In genomic region chr11:80759023-80759422, GRCm38 (mm10) we compare ENCODE assay signal across 24 mouse cellular contexts. TPM values are rescaled to one million over a fixed set of nuclear protein-coding genes. Genes with fewer than 3 reads are reported as not detected.
A peak's percentile ranks its signal among the peaks of the same experiment; 100 is the strongest.
DNase-seq lines count a peak whose midpoint lies in the region; ATAC-seq and TF ChIP-seq lines count a peak whose summit lies in the region.
"Had no signal": no experiment of that assay in that cellular context is flagged by ENCODE, and none has a peak within 500 bp of the region (broad histone marks: within the 10 kb centered on the region; RNA-seq: fewer than 3 reads in every experiment).

No protein-coding gene starts in this region.

- H3K9me3 ChIP-seq in lung, postnatal 0 days (ENCODE audit: low read length) = no peaks in the 10 kb centered on the region
- no peaks in the 10 kb centered on the region for H3K9me3 ChIP-seq in midbrain, embryonic 16.5 days (replicated peaks; ENCODE audit: control insufficient read depth, low read length, poor library complexity, severe bottlenecking)
- H3K9me3 ChIP-seq: embryonic facial prominence, embryonic 13.5 days; embryonic facial prominence, embryonic 15.5 days; forebrain, embryonic 10.5 days; forebrain, embryonic 12.5 days had no signal

- in situ Hi-C loops in Patski (cut with MboI; ENCODE audit: low pct_unique_long_range_greater_than_20kb) = no loop called here

- H3K4me2 ChIP-seq in lung, postnatal 0 days (replicated peaks; ENCODE audit: low read depth, low read length) = no peak overlapping the region
- H3K4me2 ChIP-seq in midbrain, embryonic 16.5 days (ENCODE audit: low read length) = no peak overlapping the region
- H3K4me2 ChIP-seq: embryonic facial prominence, embryonic 13.5 days; embryonic facial prominence, embryonic 15.5 days; forebrain, embryonic 12.5 days had no signal

- peak; percentile 50 for DNase-seq in heart, adult 11 months
- no peak for DNase-seq in heart, postnatal 10 days
- peak; percentile 62 for DNase-seq in lung, postnatal 0 days (ENCODE audit: low spot score)
- DNase-seq in lung, postnatal 10 days = no peak
- DNase-seq in 3T3-L1 (ENCODE audit: low read depth, low spot score) (peak; percentile 45), Patski (ENCODE audit: low read depth, low spot score) (no peak)
- DNase-seq: adrenal gland, adult 2 months; adrenal gland, postnatal 10 days; adrenal gland, postnatal 25 days; cerebellum, adult 11 months; cerebellum, adult 18-20 months; cerebellum, adult 8-10 months; cerebellum, adult 9-11 months; cerebellum, postnatal 14 days; cerebellum, postnatal 36 days; embryo, embryonic 11 days had no signal

- no peak for ATAC-seq in lung, postnatal 0 days
- ATAC-seq in Patski = peak; percentile 65
- ATAC-seq in midbrain, embryonic 16.5 days = no peak
- ATAC-seq: forebrain, embryonic 14.5 days; forebrain, embryonic 16.5 days had no signal

- no peak for TF ChIP-seq CTCF in lung, postnatal 0 days (IDR thresholded peaks at IDR 0.05)
- no peak for TF ChIP-seq CTCF in Patski (IDR thresholded peaks at IDR 0.05)

- peak overlapping the region; percentile 38 for H3K27ac ChIP-seq in lung, postnatal 0 days (ENCODE audit: low read length)
- no peak overlapping the region for H3K27ac ChIP-seq in midbrain, embryonic 16.5 days (ENCODE audit: low read length)
- H3K27ac ChIP-seq: embryonic facial prominence, embryonic 13.5 days; embryonic facial prominence, embryonic 15.5 days; forebrain, embryonic 10.5 days; forebrain, embryonic 12.5 days had no signal

- intact Hi-C loops in heart, postnatal 10 days (cut with DNase I) = no loop called here

- no peak for TF ChIP-seq EP300 in lung, postnatal 0 days (IDR thresholded peaks at IDR 0.05)

- H3K4me3 ChIP-seq in lung, postnatal 0 days (ENCODE audit: low read depth, low read length) = no peak overlapping the region
- no peak overlapping the region for H3K4me3 ChIP-seq in midbrain, embryonic 16.5 days (ENCODE audit: low read depth, low read length)
- H3K4me3 ChIP-seq: embryonic facial prominence, embryonic 13.5 days; embryonic facial prominence, embryonic 15.5 days; erythroblast, embryonic 14.5 days; forebrain, embryonic 10.5 days; forebrain, embryonic 12.5 days had no signal

- H3K4me1 ChIP-seq in lung, postnatal 0 days (ENCODE audit: insufficient read depth, low read depth, low read length) = peaks cover 7% of the 10 kb centered on the region; the same call in 1 of the 2 replicates
- no peaks in the 10 kb centered on the region for H3K4me1 ChIP-seq in midbrain, embryonic 16.5 days (ENCODE audit: control insufficient read depth, insufficient read depth, low read length)
- H3K4me1 ChIP-seq: embryonic facial prominence, embryonic 15.5 days; forebrain, embryonic 10.5 days; forebrain, embryonic 12.5 days had no signal

- POLR2A ChIA-PET in Patski (lab: Charles Lee) = no interaction called here

- no peaks in the 10 kb centered on the region for H3K27me3 ChIP-seq in lung, postnatal 0 days (replicated peaks; ENCODE audit: insufficient read depth, low read length)
- no peaks in the 10 kb centered on the region for H3K27me3 ChIP-seq in Patski
- H3K27me3 ChIP-seq in midbrain, embryonic 16.5 days (ENCODE audit: control insufficient read depth, insufficient read depth, low read depth, low read length) = no peaks in the 10 kb centered on the region
- H3K27me3 ChIP-seq: embryonic facial prominence, embryonic 13.5 days; embryonic facial prominence, embryonic 15.5 days; forebrain, embryonic 12.5 days had no signal

- CTCF ChIA-PET in Patski (lab: Charles Lee) = interaction anchor here (0.9 to 2.0 kb wide), 3 partner anchors 13 to 51 kb away, joined by 3 to 6 read pairs (median 4); no protein-coding TSS in a partner anchor

- H3K36me3 ChIP-seq in lung, postnatal 0 days (ENCODE audit: insufficient read depth, low read length) = no peaks in the 10 kb centered on the region
- H3K36me3 ChIP-seq in midbrain, embryonic 16.5 days (ENCODE audit: control insufficient read depth, insufficient read depth, low read length) = no peaks in the 10 kb centered on the region
- H3K36me3 ChIP-seq: embryonic facial prominence, embryonic 13.5 days; embryonic facial prominence, embryonic 15.5 days; forebrain, embryonic 10.5 days; forebrain, embryonic 12.5 days had no signal

- no peak overlapping the region for H3K9ac ChIP-seq in lung, postnatal 0 days (replicated peaks; ENCODE audit: low read depth)
- no peak overlapping the region for H3K9ac ChIP-seq in midbrain, embryonic 16.5 days (ENCODE audit: low read depth, low read length)
- H3K9ac ChIP-seq: embryonic facial prominence, embryonic 13.5 days; embryonic facial prominence, embryonic 15.5 days; forebrain, embryonic 12.5 days had no signal

- WGBS in lung, postnatal 0 days = 64% methylated on average over 3 of the region's 3 CpGs
- 95% methylated on average over 3 of the region's 3 CpGs for WGBS in midbrain, embryonic 16.5 days

RNA-seq across cellular contexts. Expression of gene Myo1d, which starts 20.8 kb away (rescaled TPM):
- total RNA-seq in heart, postnatal 10 days (2021) = 10 to 100 TPM; 17.6 to 19.0 TPM
- polyA plus RNA-seq in lung, postnatal 0 days (2015; fragmentation: Nextera tagmentation; extraction: Ambion mirVana) = 26.4 and 29.6 TPM in 2 replicates
- polyA plus RNA-seq in Patski (2021) = 36.9 TPM
- polyA plus RNA-seq in midbrain, embryonic 16.5 days (2015; fragmentation: Nextera tagmentation; extraction: Ambion mirVana) = 2.7 and 2.9 TPM in 2 replicates

RNA-seq across cellular contexts. Expression of gene Tmem98, which starts 51.0 kb away (rescaled TPM):
- 10 to 100 TPM; 29.7 to 36.6 TPM for total RNA-seq in heart, postnatal 10 days (2021)
- 72.1 and 82.0 TPM in 2 replicates for polyA plus RNA-seq in lung, postnatal 0 days (2015; fragmentation: Nextera tagmentation; extraction: Ambion mirVana)
- 151 TPM for polyA plus RNA-seq in Patski (2021)
- polyA plus RNA-seq in midbrain, embryonic 16.5 days (2015; fragmentation: Nextera tagmentation; extraction: Ambion mirVana) = 18.6 and 19.6 TPM in 2 replicates
- polyA plus RNA-seq: erythroblast, embryonic 14.5 days had no signal

Comparison
In these comparisons a context has a peak if more than half of its experiments do, and no peak if none do; other contexts are left out.
1. DNase-seq: peak in heart, adult 11 months (single experiment), lung, postnatal 0 days (single experiment) and 3T3-L1 (single experiment); none in heart, postnatal 10 days (0 of 2), lung, postnatal 10 days (single experiment) and Patski (single experiment).